Mouse (Mus musculus): ENCODE results near the gene Isg20l2.

DNA sequence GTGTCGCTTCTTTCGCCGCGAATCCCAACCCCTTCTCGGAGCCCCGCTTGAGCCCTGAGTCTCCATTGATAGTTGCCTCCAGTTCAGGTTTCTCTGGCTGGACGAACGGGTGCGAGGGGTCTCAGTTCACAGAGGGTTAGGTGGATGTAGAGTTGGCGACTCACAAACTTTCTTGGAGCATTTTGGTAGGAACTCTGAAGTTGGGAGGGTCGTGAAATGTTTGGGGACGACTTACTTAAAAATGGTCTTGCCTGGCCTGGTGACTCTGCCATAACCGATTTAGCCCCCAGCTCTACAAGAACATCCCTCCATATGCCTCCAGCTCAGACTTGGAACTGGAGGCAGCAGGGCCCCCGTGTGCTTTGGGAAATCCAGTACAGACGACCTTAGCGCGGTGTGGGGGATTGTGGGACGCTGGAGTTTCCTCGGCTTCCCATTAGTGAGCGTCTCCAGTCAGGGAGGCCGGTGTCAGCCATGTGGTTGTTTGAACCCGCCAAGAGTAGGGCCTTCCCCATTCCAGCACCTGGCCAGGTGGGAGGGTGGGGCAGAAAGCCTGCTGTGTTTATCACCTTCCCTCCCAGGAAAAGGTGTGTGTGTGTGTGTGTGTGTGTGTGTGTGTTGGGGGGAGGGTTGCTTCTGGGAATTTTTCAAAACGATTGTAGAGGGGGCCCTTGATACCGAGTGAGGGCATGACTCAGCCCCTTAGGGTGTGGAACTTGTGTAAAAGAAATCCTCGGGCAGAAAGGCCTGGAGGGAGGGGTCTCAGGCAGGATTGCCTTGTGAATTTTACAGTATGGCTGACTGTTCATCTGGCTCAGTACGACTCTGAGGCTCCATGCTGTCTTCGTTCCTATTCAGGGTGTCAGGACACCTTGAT, 22.9 kb upstream of the Isg20l2 start:
- peak; percentile 63 for TF ChIP-seq POLR2A (IDR thresholded peaks at IDR 0.05; ENCODE audit: low read depth, low read length)
- no peak for TF ChIP-seq CTCF (IDR thresholded peaks at IDR 0.05; ENCODE audit: borderline replicate concordance, insufficient read depth, low read length)
